10 mouse cellular contexts compared by ENCODE assay signal in genomic region chr8:106704199-106704900, GRCm38 (mm10). TPM values are rescaled to one million over a fixed set of nuclear protein-coding genes. Genes with fewer than 3 reads are reported as not detected.
DNase-seq lines count a peak whose midpoint lies in the region; ATAC-seq and TF ChIP-seq lines count a peak whose summit lies in the region.
"Had no signal": no experiment of that assay in that cellular context is flagged by ENCODE, and none has a peak within 500 bp of the region (broad histone marks: within the 10 kb centered on the region; RNA-seq: fewer than 3 reads in every experiment).

No protein-coding gene starts in this region.

- no peaks in the 10 kb centered on the region for H3K79me2 ChIP-seq in liver, adult 2 months (ENCODE audit: control insufficient read depth, insufficient read depth, low read length)

- H3K4me2 ChIP-seq in forebrain, embryonic 13.5 days: no peak overlapping the region
- H3K4me2 ChIP-seq in forebrain, embryonic 11.5 days (ENCODE audit: low read depth, low read length, severe bottlenecking): no peak overlapping the region
- H3K4me2 ChIP-seq in hindbrain, embryonic 16.5 days (ENCODE audit: low read length): no peak overlapping the region
- no peak overlapping the region for H3K4me2 ChIP-seq in neural tube, embryonic 14.5 days (ENCODE audit: low read depth, low read length)

- no peak overlapping the region for H3K4me3 ChIP-seq in forebrain, embryonic 13.5 days
- no peak overlapping the region for H3K4me3 ChIP-seq in forebrain, embryonic 11.5 days (ENCODE audit: low read depth, low read length)
- H3K4me3 ChIP-seq in liver, adult 2 months (ENCODE audit: insufficient read depth, low read depth, low read length): no peak overlapping the region
- no peak overlapping the region for H3K4me3 ChIP-seq in hindbrain, embryonic 16.5 days (ENCODE audit: low read length)
- no peak overlapping the region for H3K4me3 ChIP-seq in neural tube, embryonic 14.5 days (ENCODE audit: low read depth, low read length)

- H3K9me3 ChIP-seq in forebrain, embryonic 13.5 days (replicated peaks): no peaks in the 10 kb centered on the region
- no peaks in the 10 kb centered on the region for H3K9me3 ChIP-seq in forebrain, embryonic 11.5 days (ENCODE audit: control insufficient read depth, low read length)
- H3K9me3 ChIP-seq in hindbrain, embryonic 16.5 days (ENCODE audit: control insufficient read depth, low read length): no peaks in the 10 kb centered on the region
- no peaks in the 10 kb centered on the region for H3K9me3 ChIP-seq in neural tube, embryonic 14.5 days (ENCODE audit: control insufficient read depth, low read length)

- whole genome bisulfite sequencing in forebrain, embryonic 13.5 days: 84% methylated on average over 9 of the region's 9 CpGs
- 90% methylated on average over 9 of the region's 9 CpGs for WGBS in forebrain, embryonic 11.5 days
- WGBS in liver, adult 2 months: 84% methylated on average over 9 of the region's 9 CpGs
- 74% methylated on average over 9 of the region's 9 CpGs for WGBS in hindbrain, embryonic 16.5 days
- WGBS in neural tube, embryonic 14.5 days: 82% methylated on average over 9 of the region's 9 CpGs

- TF ChIP-seq CTCF in liver, adult 2 months (IDR thresholded peaks at IDR 0.05; ENCODE audit: low read depth, low read length): no peak

- peaks cover 16% of the 10 kb centered on the region for H3K36me3 ChIP-seq in forebrain, embryonic 13.5 days (ENCODE audit: poor library complexity, severe bottlenecking)
- H3K36me3 ChIP-seq in forebrain, embryonic 11.5 days (ENCODE audit: control insufficient read depth, insufficient read depth, low read length): no peaks in the 10 kb centered on the region
- peaks cover 7% of the 10 kb centered on the region; the same call in 1 of the 2 replicates for H3K36me3 ChIP-seq in liver, adult 2 months (ENCODE audit: control insufficient read depth, insufficient read depth, low read length)
- H3K36me3 ChIP-seq in hindbrain, embryonic 16.5 days (ENCODE audit: control insufficient read depth, insufficient read depth, low read length): peaks cover 3% of the 10 kb centered on the region
- H3K36me3 ChIP-seq in neural tube, embryonic 14.5 days (ENCODE audit: control insufficient read depth, insufficient read depth, low read length): no peaks in the 10 kb centered on the region

- H3K27me3 ChIP-seq in forebrain, embryonic 13.5 days: no peaks in the 10 kb centered on the region
- H3K27me3 ChIP-seq in forebrain, embryonic 11.5 days (ENCODE audit: control insufficient read depth, insufficient read depth, low read length): no peaks in the 10 kb centered on the region
- H3K27me3 ChIP-seq in liver, adult 2 months (ENCODE audit: control insufficient read depth, insufficient read depth, low read length): no peaks in the 10 kb centered on the region
- H3K27me3 ChIP-seq in hindbrain, embryonic 16.5 days (replicated peaks; ENCODE audit: control insufficient read depth, insufficient read depth, low read length): no peaks in the 10 kb centered on the region
- H3K27me3 ChIP-seq in neural tube, embryonic 14.5 days (ENCODE audit: control insufficient read depth, insufficient read depth, low read length): no peaks in the 10 kb centered on the region
- H3K27me3 ChIP-seq: Patski had no signal

- peak; percentile 61; the same call in 1 of the 2 replicates for ATAC-seq in forebrain, embryonic 13.5 days
- ATAC-seq in forebrain, embryonic 11.5 days (replicated peaks; ENCODE audit: low FRiP score): no peak
- ATAC-seq in hindbrain, embryonic 16.5 days: peak; percentile 67
- no peak for ATAC-seq in neural tube, embryonic 14.5 days (ENCODE audit: low read depth)
- ATAC-seq: Patski had no signal

- H3K9ac ChIP-seq in forebrain, embryonic 13.5 days: no peak overlapping the region
- H3K9ac ChIP-seq in forebrain, embryonic 11.5 days (ENCODE audit: low read length): no peak overlapping the region
- no peak overlapping the region for H3K9ac ChIP-seq in liver, adult 2 months (ENCODE audit: low read depth, low read length)
- H3K9ac ChIP-seq in hindbrain, embryonic 16.5 days (ENCODE audit: low read depth, low read length): no peak overlapping the region
- no peak overlapping the region for H3K9ac ChIP-seq in neural tube, embryonic 14.5 days (replicated peaks; ENCODE audit: low read depth, low read length)

- TF ChIP-seq POLR2A in liver, adult 2 months (IDR thresholded peaks at IDR 0.05; ENCODE audit: extremely low read depth, insufficient read depth, low read length): no peak

- H3K4me1 ChIP-seq in forebrain, embryonic 13.5 days: no peaks in the 10 kb centered on the region
- H3K4me1 ChIP-seq in forebrain, embryonic 11.5 days (replicated peaks; ENCODE audit: control insufficient read depth, insufficient read depth, low read length): no peaks in the 10 kb centered on the region
- H3K4me1 ChIP-seq in liver, adult 2 months (ENCODE audit: control insufficient read depth, insufficient read depth, low read length): peaks cover 1% of the 10 kb centered on the region; the same call in 1 of the 2 replicates
- H3K4me1 ChIP-seq in hindbrain, embryonic 16.5 days (ENCODE audit: control insufficient read depth, insufficient read depth, low read depth, low read length): no peaks in the 10 kb centered on the region
- H3K4me1 ChIP-seq in neural tube, embryonic 14.5 days (ENCODE audit: control insufficient read depth, insufficient read depth, low read length): no peaks in the 10 kb centered on the region

- H3K27ac ChIP-seq in forebrain, embryonic 13.5 days: no peak overlapping the region; the same call in 1 of the 2 replicates
- no peak overlapping the region for H3K27ac ChIP-seq in forebrain, embryonic 11.5 days (ENCODE audit: low read depth, low read length)
- H3K27ac ChIP-seq in liver, adult 2 months (replicated peaks; ENCODE audit: insufficient read depth, low read depth, low read length): peak overlapping the region; percentile 49
- peak overlapping the region; percentile 42 for H3K27ac ChIP-seq in hindbrain, embryonic 16.5 days (ENCODE audit: low read depth, low read length)
- peak overlapping the region; percentile 58; the same call in 1 of the 2 replicates for H3K27ac ChIP-seq in neural tube, embryonic 14.5 days (ENCODE audit: low read depth, low read length)

- no peak for DNase-seq in forebrain, embryonic 11.5 days (ENCODE audit: low spot score)
- no peak for DNase-seq in liver, adult 2 months (ENCODE audit: extremely low read depth, low read depth, low spot score)
- no peak for DNase-seq in liver
- DNase-seq in urinary bladder, adult 2 months (ENCODE audit: low spot score): no peak
- DNase-seq in testis, postnatal 14 days (ENCODE audit: low spot score): no peak
- DNase-seq: thymus, postnatal 4 days had no signal

RNA-seq across cellular contexts. Expression of gene Tango6, which starts 21.5 kb away (rescaled TPM):
- polyA plus RNA-seq in forebrain, embryonic 13.5 days (2015; fragmentation: Nextera tagmentation; extraction: Ambion mirVana): 6.0 and 7.3 TPM in 2 replicates
- 10.6 and 12.4 TPM in 2 replicates for polyA plus RNA-seq in forebrain, embryonic 11.5 days (2014; fragmentation: Nextera tagmentation; extraction: Ambion mirVana)
- 2.1 and 3.2 TPM in 2 replicates for total RNA-seq in liver, adult 2 months (2014; rRNA removed)
- polyA plus RNA-seq in liver, adult 2 months (2012; rRNA removed): 3.4 and 4.0 TPM in 2 replicates
- 5.5 and 5.9 TPM in 2 replicates for polyA plus RNA-seq in hindbrain, embryonic 16.5 days (2015; fragmentation: Nextera tagmentation; extraction: Ambion mirVana)
- 5.8 and 6.0 TPM in 2 replicates for polyA plus RNA-seq in neural tube, embryonic 14.5 days (2014; fragmentation: Nextera tagmentation; extraction: Ambion mirVana)
- 4.4 and 5.0 TPM in 2 replicates for polyA plus RNA-seq in urinary bladder, adult 2 months (2012; rRNA removed)

Comparison
In these comparisons a context has a peak if more than half of its experiments do, and no peak if none do; other contexts are left out.
1. ATAC-seq: peak in forebrain, embryonic 13.5 days (single experiment) and hindbrain, embryonic 16.5 days (single experiment); none in forebrain, embryonic 11.5 days (single experiment) and neural tube, embryonic 14.5 days (single experiment).
2. H3K27ac ChIP-seq: peak in liver, adult 2 months (single experiment), hindbrain, embryonic 16.5 days (single experiment) and neural tube, embryonic 14.5 days (single experiment); none in forebrain, embryonic 13.5 days (single experiment) and forebrain, embryonic 11.5 days (single experiment).